Comparison of ENCODE assay signal across 8 mouse cellular contexts in the genomic region with DNA sequence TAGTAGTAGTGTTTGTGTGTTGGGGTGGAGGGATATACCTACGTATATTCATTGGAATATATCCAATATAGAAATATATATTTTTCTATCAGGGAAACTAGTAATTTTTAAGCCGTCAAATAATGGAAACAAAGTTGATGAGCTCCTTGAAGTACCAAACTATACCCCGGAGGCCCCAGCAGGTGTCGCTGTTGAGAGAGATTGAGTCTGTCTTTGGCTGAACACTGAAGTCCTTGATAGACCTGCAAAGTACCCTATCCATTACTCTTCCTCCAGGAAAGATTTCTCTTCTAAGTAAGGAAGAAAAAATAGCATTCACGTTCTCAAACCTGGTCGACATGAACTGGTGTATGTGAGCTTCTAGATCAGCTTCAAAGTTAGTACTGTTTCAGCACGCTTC. TPM values are rescaled to one million over a fixed set of nuclear protein-coding genes. Genes with fewer than 3 reads are reported as not detected.
A peak's percentile ranks its signal among the peaks of the same experiment; 100 is the strongest.
DNase-seq lines count a peak whose midpoint lies in the region; ATAC-seq and TF ChIP-seq lines count a peak whose summit lies in the region.

No protein-coding gene starts in this region.

- H3K79me3 ChIP-seq in C2C12 (ENCODE audit: low read depth): no peaks in the 10 kb centered on the region

- H3K4me1 ChIP-seq in G1E (ENCODE audit: insufficient read depth, low read depth, low read length): peaks cover 25% of the 10 kb centered on the region
- no peaks in the 10 kb centered on the region for H3K4me1 ChIP-seq in lung, postnatal 0 days (ENCODE audit: insufficient read depth, low read depth, low read length)

- H3K4me3 ChIP-seq in C2C12 (ENCODE audit: insufficient read depth, poor library complexity, severe bottlenecking) (no peak overlapping the region), G1E (ENCODE audit: low read depth, low read length) (no peak overlapping the region)
- no peak overlapping the region for H3K4me3 ChIP-seq in lung, postnatal 0 days (ENCODE audit: low read depth, low read length)

- no peak overlapping the region for H3ac ChIP-seq in C2C12 (ENCODE audit: control insufficient read depth, insufficient read length, low read depth)

- peak; percentile 34 for DNase-seq in G1E (ENCODE audit: low spot score)
- DNase-seq in cerebellum, adult 11 months: peak; percentile 75
- peak; percentile 73 to 88 for DNase-seq in kidney, postnatal 25 days
- DNase-seq in lung, postnatal 0 days (ENCODE audit: low spot score): peak; percentile 83
- DNase-seq in right cerebral cortex, postnatal 25 days: peak; percentile 39

- no peaks in the 10 kb centered on the region for H3K9me3 ChIP-seq in G1E (replicated peaks)
- H3K9me3 ChIP-seq in lung, postnatal 0 days (ENCODE audit: low read length): no peaks in the 10 kb centered on the region

- peak; percentile 26 for TF ChIP-seq CTCF in C2C12 (IDR thresholded peaks at IDR 0.05; ENCODE audit: control insufficient read depth, insufficient read depth, insufficient read length)
- TF ChIP-seq CTCF in G1E (IDR thresholded peaks at IDR 0.05; ENCODE audit: low read depth, low read length): peak; percentile 56
- TF ChIP-seq CTCF in lung, postnatal 0 days (IDR thresholded peaks at IDR 0.05): peak; percentile 85

- H3K36me3 ChIP-seq in C2C12 (ENCODE audit: control insufficient read depth, insufficient read depth): no peaks in the 10 kb centered on the region
- no peaks in the 10 kb centered on the region for H3K36me3 ChIP-seq in G1E (replicated peaks)
- no peaks in the 10 kb centered on the region for H3K36me3 ChIP-seq in lung, postnatal 0 days (ENCODE audit: insufficient read depth, low read length)

- H3K27me3 ChIP-seq in C2C12 (ENCODE audit: control insufficient read depth, insufficient read depth, insufficient read length) (no peaks in the 10 kb centered on the region), G1E (ENCODE audit: insufficient read depth, low read length) (no peaks in the 10 kb centered on the region)
- no peaks in the 10 kb centered on the region for H3K27me3 ChIP-seq in lung, postnatal 0 days (replicated peaks; ENCODE audit: insufficient read depth, low read length)

- no peaks in the 10 kb centered on the region for H3K79me2 ChIP-seq in C2C12 (ENCODE audit: control insufficient read depth, insufficient read depth)

- H3K9ac ChIP-seq in lung, postnatal 0 days (replicated peaks; ENCODE audit: low read depth): no peak overlapping the region

- 0 out of 2 replicates have a peak, but pooled peaks have one; percentile 17 for ATAC-seq in G1E (ENCODE audit: extremely low read depth, insufficient number of reproducible peaks, low FRiP score, poor library complexity, severe bottlenecking)
- ATAC-seq in frontal cortex, adult (ENCODE audit: low TSS enrichment): peak; percentile 83
- no peak for ATAC-seq in lung, postnatal 0 days
- ATAC-seq in erythroblast, adult 5-6 weeks (replicated peaks; ENCODE audit: low FRiP score, poor library complexity, severe bottlenecking): no peak; the same call in 1 of the 2 replicates

- TF ChIP-seq EP300 in lung, postnatal 0 days (IDR thresholded peaks at IDR 0.05): no peak

- no peak overlapping the region for H3K27ac ChIP-seq in lung, postnatal 0 days (ENCODE audit: low read length)

- H3K4me2 ChIP-seq in lung, postnatal 0 days (replicated peaks; ENCODE audit: low read depth, low read length): no peak overlapping the region

- 14% methylated on average over 7 of the region's 7 CpGs for WGBS in lung, postnatal 0 days

TF ChIP-seq in C2C12, 6 proteins besides CTCF, POLR2A, EP300 and RAD21:
- TF ChIP-seq MYOD1 (IDR thresholded peaks at IDR 0.05; ENCODE audit: control insufficient read depth, insufficient read length, low read depth) (no peak), USF1 (IDR thresholded peaks at IDR 0.05; ENCODE audit: low read depth) (no peak), CEBPB (IDR thresholded peaks at IDR 0.05; ENCODE audit: low read depth) (no peak), MYOG (IDR thresholded peaks at IDR 0.05; ENCODE audit: control insufficient read depth, extremely low read depth, insufficient read length) (no peak), FOSL1 (IDR thresholded peaks at IDR 0.05; ENCODE audit: insufficient read depth, low read length, poor library complexity, severe bottlenecking) (no peak), MAX (IDR thresholded peaks at IDR 0.05) (no peak)

RNA-seq across cellular contexts. Expression of a gene that starts 12.0 kb away (rescaled TPM):
- polyA plus RNA-seq in C2C12 (2012; fragmentation: generic; extraction: Trizol): 10.0 TPM
- total RNA-seq in G1E (2014; fragmentation: Nextera tagmentation): 36.1 and 47.5 TPM in 2 replicates
- 40.2 and 40.6 TPM in 2 replicates for total RNA-seq in G1E (2017)
- 35.9 and 39.3 TPM in 2 replicates for polyA plus RNA-seq in G1E (2012)
- polyA plus RNA-seq in lung, postnatal 0 days (2015; fragmentation: Nextera tagmentation; extraction: Ambion mirVana): 33.2 and 36.9 TPM in 2 replicates
- total RNA-seq in erythroblast, adult 5-6 weeks (2015; ENCODE audit: low replicate concordance): 4.4 and 9.6 TPM in 2 replicates
- 6.5 and 9.1 TPM in 2 replicates for total RNA-seq in erythroblast, adult 5-6 weeks (2017; ENCODE audit: low replicate concordance)

RNA-seq across cellular contexts. Expression of a gene that starts 12.3 kb away (rescaled TPM):
- 33.0 TPM for polyA plus RNA-seq in C2C12 (2012; fragmentation: generic; extraction: Trizol)
- total RNA-seq in G1E (2014; fragmentation: Nextera tagmentation): 0.92 TPM in 1 of 2 replicates, not detected in the other
- total RNA-seq in G1E (2017): 2.8 and 4.2 TPM in 2 replicates
- 0.08 and 0.29 TPM in 2 replicates for polyA plus RNA-seq in G1E (2012)
- 158 and 178 TPM in 2 replicates for polyA plus RNA-seq in lung, postnatal 0 days (2015; fragmentation: Nextera tagmentation; extraction: Ambion mirVana)
- 2.1 TPM in 1 of 2 replicates, not detected in the other for total RNA-seq in erythroblast, adult 5-6 weeks (2015; ENCODE audit: low replicate concordance)
- total RNA-seq in erythroblast, adult 5-6 weeks (2017; ENCODE audit: low replicate concordance): 0.34 TPM in 1 of 2 replicates, not detected in the other

Comparison
In these comparisons a context has a peak if more than half of its experiments do, and no peak if none do; other contexts are left out.
1. CTCF ChIP-seq: peak in every context shown above with its lines; median percentile 85 in lung, postnatal 0 days; 56 in G1E; 26 in C2C12.
2. ATAC-seq: peak in G1E (single experiment) and frontal cortex, adult (single experiment); none in lung, postnatal 0 days (single experiment) and erythroblast, adult 5-6 weeks (single experiment).
3. RNA of a gene that starts 12.3 kb away (polyA plus RNA-seq): 158 to 178 TPM in lung, postnatal 0 days and 33.0 TPM in C2C12 (single experiment); 0.08 to 0.29 TPM in G1E; every median in the first group is over 10 times any median in the second.
4. Peak in every context shown above with its lines, with median percentiles within 50 percentile points of each other: DNase-seq.